ENCODE assay signal across 10 mouse cellular contexts in genomic region chr17:5869461-5869860, GRCm38 (mm10).
"Had no signal": no experiment of that assay in that cellular context is flagged by ENCODE, and none has a peak within 500 bp of the region (broad histone marks: within the 10 kb centered on the region; RNA-seq: fewer than 3 reads in every experiment).

No protein-coding gene starts in this region.

- H3K4me3 ChIP-seq: limb, embryonic 13.5 days; myocyte; neural tube, embryonic 15.5 days had no signal

- DNase-seq: left cerebral cortex, postnatal 4 days; lung, adult 18-20 months; midbrain, embryonic 14.5 days; right cerebral cortex, adult 18-20 months; right cerebral cortex, postnatal 25 days; thymus, postnatal 36 days had no signal

- H3K27ac ChIP-seq: limb, embryonic 13.5 days; liver, embryonic 14.5 days; neural tube, embryonic 15.5 days had no signal
